Mouse (Mus musculus) right cerebral cortex, adult 2 months (tissue): Measurements from ENCODE around the gene Sstr3.

Experiments
- DNase-seq, 2 experiments: peaks; one replicate each; pipeline ENCODE4 v3.0.0; 2021 to 2022; ENCODE audit warnings: low spot score in 2 of 2

Gene Sstr3

GRCm38 (mm10) chr15:78559141-78559979, 14.9 kb upstream of the Sstr3 start:
- DNase-seq, result no peak

- no peak for DNase-seq
These were observed 13.4 kb upstream of the Sstr3 start for GRCm38 (mm10) chr15:78557693-78558535.

- no peak for DNase-seq
These were observed 10.2 kb upstream of the Sstr3 start for GRCm38 (mm10) chr15:78554545-78555313.

DNA sequence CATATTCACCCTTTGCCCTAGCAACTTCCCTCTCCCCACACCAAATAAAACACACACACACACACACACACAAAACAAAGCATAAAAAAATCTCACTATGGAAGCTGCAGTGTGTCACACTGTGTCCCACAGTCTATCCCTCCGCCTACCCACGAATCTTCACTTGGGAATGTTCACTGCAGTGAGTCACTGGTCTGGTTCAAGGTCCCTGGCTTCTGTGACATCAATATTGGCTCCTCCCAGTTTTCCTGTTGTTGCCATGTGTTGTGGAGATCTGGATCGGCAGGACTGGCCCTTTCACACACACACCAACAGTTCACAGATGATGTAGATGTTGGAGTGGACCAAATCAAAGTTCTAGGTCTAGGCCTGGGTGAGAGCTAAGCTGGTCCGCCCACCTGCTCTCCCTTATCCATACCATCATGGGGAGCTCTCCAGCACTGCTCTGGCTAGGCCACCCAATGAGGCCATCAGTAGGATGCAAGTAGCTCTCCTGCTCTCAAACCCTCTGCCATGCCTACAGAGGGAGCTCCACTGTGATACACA, 4.8 kb upstream of the Sstr3 start:
- no peak for DNase-seq

DNA sequence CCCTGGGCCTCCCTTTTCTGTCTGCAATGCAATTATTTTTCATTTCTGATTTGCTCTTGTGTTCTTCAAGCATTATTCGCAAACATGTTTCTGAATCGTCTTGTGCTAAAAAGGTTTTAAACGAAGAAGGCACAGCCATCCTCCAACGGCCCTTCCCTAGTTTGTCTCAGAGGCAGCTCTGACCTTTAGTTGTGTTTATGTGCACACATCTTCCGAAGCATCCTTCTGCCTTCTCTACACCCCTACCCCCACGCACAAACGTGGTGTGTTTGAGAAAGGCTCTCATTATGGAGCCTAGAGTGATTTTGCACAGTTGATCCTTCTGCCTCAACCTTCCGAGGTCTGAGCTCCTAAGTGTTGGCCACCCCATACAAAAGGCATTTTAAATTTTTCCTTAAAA, 4.2 kb upstream of the Sstr3 start:
- DNase-seq, result no peak

DNA sequence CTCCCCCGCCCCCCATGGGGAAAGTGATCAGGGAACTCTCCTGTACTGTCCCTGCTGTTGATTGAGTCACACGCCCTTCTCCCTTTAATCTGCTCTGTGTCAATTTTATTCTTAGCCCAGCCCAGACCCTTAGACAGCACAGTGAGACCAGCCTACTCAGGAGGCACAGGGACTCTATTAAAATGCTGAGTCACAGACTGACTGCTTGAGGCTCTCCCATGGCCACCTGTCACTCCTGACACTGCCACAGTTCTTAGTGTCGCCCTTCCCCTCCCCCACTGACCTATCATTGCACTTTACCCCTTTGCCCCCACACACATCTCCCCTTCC, 3.8 kb upstream of the Sstr3 start:
- DNase-seq, result no peak

DNA sequence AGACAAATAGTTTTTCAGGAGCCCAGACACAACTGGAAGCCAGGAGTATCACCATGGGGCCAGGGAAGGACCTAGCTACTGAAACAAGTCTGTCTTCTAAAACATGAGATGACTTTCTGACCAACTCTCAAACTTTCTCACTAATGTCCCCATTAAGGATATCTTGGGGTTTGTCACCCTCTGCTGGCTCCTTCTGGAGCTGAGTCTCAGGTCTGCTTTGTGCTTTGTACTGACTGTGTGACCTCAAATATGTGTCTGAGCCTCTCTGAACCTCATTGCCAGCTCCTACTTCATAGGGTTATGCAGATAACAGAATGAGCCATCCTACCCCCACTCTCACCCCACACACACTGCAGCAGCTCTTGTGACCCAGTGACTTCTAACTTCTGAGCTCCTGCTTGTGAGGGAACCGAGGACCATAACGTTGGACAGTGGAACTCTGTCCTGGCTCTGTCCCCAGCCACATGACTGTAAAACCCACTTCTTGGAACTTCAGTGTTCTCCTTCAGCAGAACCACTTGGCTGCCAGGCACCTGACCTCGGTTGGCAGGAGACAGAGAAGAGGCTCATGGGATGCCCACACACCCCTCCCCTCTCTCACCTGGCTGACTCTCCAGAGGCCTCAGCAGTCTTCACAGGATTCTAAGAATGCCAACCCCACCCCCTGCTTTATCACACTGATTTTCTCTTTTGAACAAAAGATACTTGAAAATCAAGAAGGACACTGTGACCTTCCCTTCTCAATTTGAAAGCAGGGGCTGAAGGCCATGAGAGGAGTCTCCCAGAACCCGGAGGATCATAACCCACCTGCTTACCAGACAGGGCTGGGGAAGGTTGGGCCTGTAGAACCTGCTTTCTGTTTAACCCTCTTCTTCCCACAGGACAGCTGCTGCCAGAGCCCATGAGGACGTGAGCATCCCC, 3.2 kb upstream of the Sstr3 start:
- DNase-seq, result no peak

- no peak for DNase-seq
These were observed 1.6 kb upstream of the Sstr3 start for GRCm38 (mm10) chr15:78546060-78546459.

DNA sequence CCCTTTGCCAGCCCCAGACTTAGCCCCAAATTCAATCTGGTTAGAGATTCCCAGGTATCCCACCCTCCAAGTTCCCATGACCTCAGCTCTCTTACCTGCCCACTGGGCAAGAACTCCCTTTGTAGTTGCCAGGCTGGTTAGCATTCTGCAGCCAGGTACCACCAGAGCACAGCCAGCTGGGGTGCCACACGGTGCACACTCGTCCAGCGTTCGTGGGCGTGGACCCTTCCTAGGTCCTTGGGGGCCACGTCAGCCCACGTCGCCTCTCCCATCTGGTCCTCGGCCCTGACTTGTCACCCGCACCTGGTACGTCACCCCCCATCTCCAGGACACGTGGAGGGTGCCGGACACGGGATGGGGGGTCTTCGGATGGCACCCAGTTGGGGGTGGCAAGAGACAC, 444 bp downstream of the Sstr3 start:
- no peak for DNase-seq

DNA sequence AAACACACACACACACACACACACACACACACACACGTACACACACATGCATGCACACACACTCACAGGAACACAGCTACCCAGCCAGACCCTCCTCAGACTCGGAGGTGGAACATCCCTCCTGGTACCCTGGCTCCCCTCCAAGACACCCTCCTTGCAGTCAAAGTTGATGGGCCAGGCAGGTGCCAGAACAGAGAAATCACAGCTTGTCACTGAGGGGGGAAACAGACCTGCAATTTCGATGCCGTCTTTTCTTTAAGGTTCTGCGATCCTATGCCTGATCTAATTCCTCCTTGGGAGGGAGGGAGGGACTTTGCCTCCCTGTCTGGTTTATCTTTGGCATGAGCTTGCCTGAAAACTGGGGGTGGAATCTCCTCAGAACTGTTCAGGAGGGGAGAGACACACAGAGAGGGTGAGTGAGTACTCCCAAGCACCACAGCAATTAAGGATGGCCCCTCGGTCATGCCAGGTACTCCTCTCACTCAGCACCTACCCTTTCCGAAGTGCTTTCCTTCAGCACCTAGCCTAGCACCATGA, 1.6 kb downstream of the Sstr3 start:
- DNase-seq, result peak in 1 of 2 experiments; percentile 59

- DNase-seq, result no peak
These were observed 2.3 kb downstream of the Sstr3 start for GRCm38 (mm10) chr15:78542098-78542766.

DNA sequence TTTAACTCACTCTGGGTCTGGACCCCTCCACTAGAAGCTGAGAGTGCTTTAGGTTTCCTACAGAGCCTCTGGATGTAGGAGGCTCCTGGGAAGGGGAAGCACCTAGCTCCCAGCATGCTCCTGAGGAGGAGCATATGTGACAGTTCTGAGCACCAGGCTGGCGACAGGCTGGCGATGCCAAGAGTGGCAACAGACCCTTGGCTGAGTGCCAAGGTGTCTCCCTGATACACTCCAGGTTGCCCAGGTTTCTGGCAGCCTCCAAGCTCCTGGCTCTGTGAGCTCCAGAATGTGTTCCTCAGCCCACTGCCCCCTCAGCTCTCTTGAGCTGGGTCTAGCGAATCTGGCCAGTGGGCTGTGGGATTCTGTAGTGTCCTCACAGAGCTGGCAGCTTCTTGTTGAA, 2.9 kb downstream of the Sstr3 start:
- DNase-seq, result no peak

- DNase-seq, result peak; percentile 49 to 53
These were observed 3.4 kb downstream of the Sstr3 start for GRCm38 (mm10) chr15:78541036-78541435.

DNA sequence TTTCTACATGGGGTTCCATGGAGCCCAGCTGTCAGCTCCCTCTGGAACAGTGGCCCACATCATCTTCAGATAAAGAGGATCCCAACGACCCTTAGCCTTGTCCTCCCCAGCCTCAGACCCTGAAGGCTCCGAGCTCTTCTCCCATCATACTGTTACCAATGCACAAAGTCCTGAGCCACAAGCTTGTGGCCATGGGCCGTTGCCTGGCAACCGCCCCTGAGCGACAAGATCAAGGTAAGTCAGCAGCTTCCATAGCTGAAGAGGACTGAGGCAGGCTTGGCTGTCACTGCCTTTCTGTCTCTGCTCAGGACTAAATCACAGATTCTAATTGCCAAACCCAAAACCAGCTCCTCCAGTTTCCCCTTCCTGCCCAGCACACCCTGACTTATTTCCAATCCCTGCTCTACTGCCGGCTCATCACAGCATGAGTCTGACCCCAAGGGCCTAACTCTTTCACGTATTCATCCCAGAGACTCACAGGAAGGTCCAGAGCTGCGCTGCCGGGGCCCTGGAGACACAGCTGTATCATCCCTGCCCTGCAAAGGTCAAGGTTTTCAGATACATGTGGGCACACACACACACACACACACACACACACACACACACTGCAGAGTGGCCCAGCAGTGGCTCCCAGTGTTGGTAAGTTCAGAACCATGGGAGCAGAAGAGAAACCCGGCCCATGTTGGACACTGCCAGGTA, 8.6 kb downstream of the Sstr3 start:
- no peak for DNase-seq

- DNase-seq, result no peak
These were observed 11.1 kb downstream of the Sstr3 start for GRCm38 (mm10) chr15:78533346-78533835.

DNA sequence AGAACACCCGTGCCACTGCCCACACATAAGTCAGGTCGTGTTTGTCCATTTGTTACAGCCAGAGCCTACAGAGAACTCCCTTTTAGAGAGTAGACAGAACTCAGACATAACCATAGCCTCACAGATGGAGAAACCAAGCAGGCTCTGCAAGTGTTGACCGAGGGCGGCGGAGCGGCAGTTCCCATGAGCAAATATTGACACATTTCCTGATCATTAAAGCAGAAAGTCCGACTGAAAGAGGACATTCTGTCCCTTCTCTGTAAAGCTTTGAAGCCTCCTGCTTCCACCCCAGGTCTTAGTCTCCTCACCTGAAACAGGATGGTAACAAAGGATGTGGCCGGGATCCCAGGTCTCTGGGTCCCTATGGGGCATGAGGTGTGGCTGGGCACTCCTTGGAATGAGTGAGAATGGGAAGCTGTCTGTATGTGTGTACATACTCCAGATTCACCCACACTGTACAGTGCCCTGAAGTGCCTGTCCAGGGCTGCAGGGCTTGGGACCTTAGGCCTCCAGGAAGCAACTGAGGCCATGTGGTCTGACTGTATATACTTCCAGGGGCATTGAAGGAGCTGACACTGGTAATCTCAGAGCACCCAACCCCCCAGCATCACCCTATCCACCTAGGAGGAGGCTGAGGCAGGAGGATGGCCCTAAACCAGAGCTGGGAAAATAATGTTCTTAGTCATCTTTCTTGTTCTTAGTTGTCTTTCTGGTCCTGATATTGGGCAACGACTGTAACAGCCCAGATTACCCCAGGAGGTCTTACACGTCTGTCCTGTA, 11.7 kb downstream of the Sstr3 start:
- DNase-seq, result no peak

GRCm38 (mm10) chr15:78531901-78532469, 12.5 kb downstream of the Sstr3 start:
- peak; percentile 100 for DNase-seq

DNA sequence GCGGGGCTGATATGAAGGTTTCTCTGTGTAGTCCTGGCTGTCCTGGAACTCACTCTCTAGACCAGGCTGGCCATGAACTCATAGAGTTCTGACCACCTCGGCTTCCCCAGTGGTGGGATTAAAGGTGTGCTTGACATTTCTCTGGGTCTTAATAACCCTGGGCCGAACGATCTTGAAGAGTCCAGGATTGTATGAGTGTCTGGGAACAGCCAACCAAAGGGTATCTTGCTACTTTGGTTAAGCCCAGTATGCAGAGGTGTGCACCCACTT, 13.1 kb downstream of the Sstr3 start:
- DNase-seq, result no peak
